Comparison of ENCODE assay signal across 9 mouse cellular contexts in the genomic region with DNA sequence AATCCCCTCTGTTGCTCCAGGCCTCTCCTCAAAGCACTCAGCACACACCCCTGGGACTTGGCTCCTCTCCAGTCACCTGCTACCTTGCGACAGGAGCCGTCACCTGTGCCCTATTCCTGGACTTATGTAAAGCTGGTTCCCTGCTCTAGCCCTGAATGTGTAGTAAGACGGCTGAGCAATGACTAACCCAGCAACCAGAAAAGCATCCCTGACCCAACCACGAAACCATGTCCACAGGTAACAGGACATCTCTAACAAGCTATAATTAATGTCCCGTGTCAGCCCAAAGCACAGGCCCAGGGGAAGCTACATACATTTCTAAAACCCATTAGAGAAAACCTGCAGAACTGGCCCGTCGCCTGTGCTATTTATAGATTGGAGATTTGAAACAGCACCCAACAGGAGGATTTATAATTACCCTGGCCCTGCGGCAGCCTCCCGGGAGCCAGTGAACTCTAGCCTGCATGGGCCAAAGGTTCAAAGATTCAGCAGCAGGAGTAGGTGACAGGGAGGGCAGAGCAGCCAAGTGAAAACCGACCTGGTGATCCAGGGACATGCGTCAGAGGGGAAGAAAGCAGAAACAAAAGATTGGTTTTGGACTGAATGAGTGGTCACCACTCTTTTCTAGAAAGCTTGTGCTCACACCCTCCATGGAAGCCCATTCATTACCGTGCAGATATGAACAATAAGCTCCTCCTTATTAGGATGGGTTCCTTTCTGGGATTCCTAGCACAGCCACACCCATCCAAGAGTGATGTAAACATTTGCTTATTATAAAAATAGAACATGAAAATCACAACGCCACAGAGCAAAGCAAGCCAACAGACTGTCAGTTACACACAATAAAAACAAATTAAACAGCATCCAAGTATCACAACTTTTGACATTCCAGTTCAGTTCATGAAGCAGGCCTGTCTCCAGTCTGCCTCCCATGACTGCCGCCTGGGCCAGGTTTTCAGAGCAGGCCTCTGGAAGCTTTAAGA. TPM values are rescaled to one million over a fixed set of nuclear protein-coding genes. Genes with fewer than 3 reads are reported as not detected.
A peak's percentile ranks its signal among the peaks of the same experiment; 100 is the strongest.
DNase-seq lines count a peak whose midpoint lies in the region; ATAC-seq and TF ChIP-seq lines count a peak whose summit lies in the region.
"Had no signal": no experiment of that assay in that cellular context is flagged by ENCODE, and none has a peak within 500 bp of the region (broad histone marks: within the 10 kb centered on the region; RNA-seq: fewer than 3 reads in every experiment).

No protein-coding gene starts in this region.

- H3K9ac ChIP-seq in heart, embryonic 16.5 days (ENCODE audit: low read length), result peak overlapping the region; percentile 59
- H3K9ac ChIP-seq in midbrain, embryonic 14.5 days (replicated peaks; ENCODE audit: low read length), result no peak overlapping the region

- no peak for TF ChIP-seq POLR2A in brain, embryonic 14.5 days (IDR thresholded peaks at IDR 0.05; ENCODE audit: borderline replicate concordance, extremely low read depth, insufficient read depth, insufficient read length, poor library complexity, severe bottlenecking)

- 26% methylated on average over 14 of the region's 14 CpGs for WGBS in heart, embryonic 16.5 days
- 50% methylated on average over 14 of the region's 14 CpGs for WGBS in midbrain, embryonic 14.5 days

- H3K9me3 ChIP-seq in heart, embryonic 16.5 days (replicated peaks; ENCODE audit: control insufficient read depth, low read length), result no peaks in the 10 kb centered on the region
- no peaks in the 10 kb centered on the region for H3K9me3 ChIP-seq in midbrain, embryonic 14.5 days (ENCODE audit: control insufficient read depth, low read length)
- H3K9me3 ChIP-seq: megakaryocyte, embryonic 14.5 days had no signal

- peak overlapping the region; percentile 91 for H3K27ac ChIP-seq in heart, embryonic 16.5 days (ENCODE audit: low read length)
- 0 out of 2 replicates have a peak overlapping the region, but pooled peaks have one; percentile 13 for H3K27ac ChIP-seq in midbrain, embryonic 14.5 days (replicated peaks; ENCODE audit: low read depth, low read length)

- no peak overlapping the region for H3K4me3 ChIP-seq in heart, embryonic 16.5 days (ENCODE audit: low read length)
- no peak overlapping the region for H3K4me3 ChIP-seq in midbrain, embryonic 14.5 days (replicated peaks; ENCODE audit: low read depth, low read length)
- H3K4me3 ChIP-seq: megakaryocyte, embryonic 14.5 days had no signal

- no peak for TF ChIP-seq CTCF in brain, embryonic 14.5 days (IDR thresholded peaks at IDR 0.05; ENCODE audit: borderline replicate concordance, extremely low read depth, insufficient read depth, insufficient read length)

- DNase-seq in brain, embryonic 14.5 days (ENCODE audit: low read depth), result peak; percentile 57
- peak; percentile 67 to 73 for DNase-seq in cerebellum, postnatal 14 days
- DNase-seq in kidney, postnatal 4 days, result peak; percentile 75 to 84
- DNase-seq in midbrain, embryonic 14.5 days, result peak; percentile 25
- DNase-seq in retina, embryonic 14.5 days (ENCODE audit: low spot score), result no peak
- no peak for DNase-seq in natural killer cell, adult 2 months (ENCODE audit: low spot score in 2 of 2)
- no peak for DNase-seq in spleen, postnatal 4 days (ENCODE audit: low spot score in 2 of 2)

- ATAC-seq in heart, embryonic 16.5 days (replicated peaks; ENCODE audit: extremely low read depth, insufficient read depth, low FRiP score), result peak; percentile 64
- ATAC-seq in midbrain, embryonic 14.5 days (ENCODE audit: low FRiP score, low TSS enrichment), result no peak

- H3K27me3 ChIP-seq in heart, embryonic 16.5 days (ENCODE audit: control insufficient read depth, insufficient read depth, low read length), result no peaks in the 10 kb centered on the region
- H3K27me3 ChIP-seq in midbrain, embryonic 14.5 days (ENCODE audit: control insufficient read depth, insufficient read depth, low read length), result no peaks in the 10 kb centered on the region

- H3K4me2 ChIP-seq in heart, embryonic 16.5 days (ENCODE audit: low read depth, low read length), result peak overlapping the region; percentile 38
- H3K4me2 ChIP-seq in midbrain, embryonic 14.5 days (ENCODE audit: low read length), result no peak overlapping the region

- H3K36me3 ChIP-seq in heart, embryonic 16.5 days (ENCODE audit: control insufficient read depth, insufficient read depth), result no peaks in the 10 kb centered on the region
- no peaks in the 10 kb centered on the region for H3K36me3 ChIP-seq in midbrain, embryonic 14.5 days (ENCODE audit: control insufficient read depth, insufficient read depth, low read length)

- H3K4me1 ChIP-seq in heart, embryonic 16.5 days (ENCODE audit: control insufficient read depth, insufficient read depth, low read length), result peaks cover 26% of the 10 kb centered on the region
- H3K4me1 ChIP-seq in midbrain, embryonic 14.5 days (ENCODE audit: control insufficient read depth, insufficient read depth, low read length), result peaks cover 18% of the 10 kb centered on the region

RNA-seq across cellular contexts. Expression of a gene that starts 20.5 kb away (rescaled TPM):
- 18.3 and 20.8 TPM in 2 replicates for polyA plus RNA-seq in brain, embryonic 14.5 days (2012; rRNA removed)
- polyA plus RNA-seq in heart, embryonic 16.5 days (2015; fragmentation: Nextera tagmentation; extraction: Ambion mirVana), result 1.3 and 1.7 TPM in 2 replicates
- polyA plus RNA-seq in midbrain, embryonic 14.5 days (2014; fragmentation: Nextera tagmentation; extraction: Ambion mirVana), result 3.6 and 5.1 TPM in 2 replicates

RNA-seq across cellular contexts. Expression of a gene that starts 35.9 kb away (rescaled TPM):
- 57.5 and 64.9 TPM in 2 replicates for polyA plus RNA-seq in brain, embryonic 14.5 days (2012; rRNA removed)
- 81.8 and 83.9 TPM in 2 replicates for polyA plus RNA-seq in heart, embryonic 16.5 days (2015; fragmentation: Nextera tagmentation; extraction: Ambion mirVana)
- 28.6 and 36.9 TPM in 2 replicates for polyA plus RNA-seq in midbrain, embryonic 14.5 days (2014; fragmentation: Nextera tagmentation; extraction: Ambion mirVana)

RNA-seq across cellular contexts. Expression of a gene that starts 53.1 kb away (rescaled TPM):
- polyA plus RNA-seq in brain, embryonic 14.5 days (2012; rRNA removed), result not detected in 2 replicates
- polyA plus RNA-seq in heart, embryonic 16.5 days (2015; fragmentation: Nextera tagmentation; extraction: Ambion mirVana), result not detected in 2 replicates
- polyA plus RNA-seq in midbrain, embryonic 14.5 days (2014; fragmentation: Nextera tagmentation; extraction: Ambion mirVana), result not detected in 2 replicates

RNA-seq across cellular contexts. Expression of a gene that starts 53.8 kb away (rescaled TPM):
- not detected in 2 replicates for polyA plus RNA-seq in brain, embryonic 14.5 days (2012; rRNA removed)
- not detected in 2 replicates for polyA plus RNA-seq in heart, embryonic 16.5 days (2015; fragmentation: Nextera tagmentation; extraction: Ambion mirVana)
- not detected in 2 replicates for polyA plus RNA-seq in midbrain, embryonic 14.5 days (2014; fragmentation: Nextera tagmentation; extraction: Ambion mirVana)

Comparison
In these comparisons a context has a peak if more than half of its experiments do, and no peak if none do; other contexts are left out.
1. DNase-seq: peak in brain, embryonic 14.5 days (single experiment), cerebellum, postnatal 14 days (2 of 2), kidney, postnatal 4 days (2 of 2) and midbrain, embryonic 14.5 days (single experiment); none in retina, embryonic 14.5 days (single experiment), natural killer cell, adult 2 months (0 of 2) and spleen, postnatal 4 days (0 of 2).